Mouse (Mus musculus): ENCODE measurements at regions not wholly inside any gene's neighbourhood (a gene's known extent, or its start where the extent isn't known, plus 50 kb on each side); places are given as distances from the start of the nearest gene placed in this dataset.

- DNase-seq: no peak
These were observed 146.4 kb downstream of the Fndc1 start for GRCm38 (mm10) chr17:7680658-7681057.

GRCm38 (mm10) chr17:7679786-7680185, 147.3 kb downstream of the Fndc1 start:
- no peak for DNase-seq

GRCm38 (mm10) chr17:7678898-7679297, 148.2 kb downstream of the Fndc1 start:
- DNase-seq: no peak

GRCm38 (mm10) chr17:7677796-7678195, 149.3 kb downstream of the Fndc1 start:
- DNase-seq: no peak

- DNase-seq: no peak
These were observed 149.8 kb downstream of the Fndc1 start for GRCm38 (mm10) chr17:7677301-7677700.

GRCm38 (mm10) chr17:7676776-7677175, 150.3 kb downstream of the Fndc1 start:
- no peak for DNase-seq

- no peak for DNase-seq
These were observed 152.6 kb downstream of the Fndc1 start for GRCm38 (mm10) chr17:7674511-7674910.

- no peak for DNase-seq
These were observed 159.3 kb downstream of the Fndc1 start for GRCm38 (mm10) chr17:7667826-7668225.

- DNase-seq: no peak
These were observed 160.2 kb downstream of the Fndc1 start for GRCm38 (mm10) chr17:7666781-7667398.

GRCm38 (mm10) chr17:7666207-7666606, 160.9 kb downstream of the Fndc1 start:
- DNase-seq: no peak

- no peak for DNase-seq
These were observed 161.4 kb downstream of the Fndc1 start for GRCm38 (mm10) chr17:7665686-7666085.

GRCm38 (mm10) chr17:7663896-7664880, 162.9 kb downstream of the Fndc1 start:
- no peak for DNase-seq

- DNase-seq: no peak
These were observed 170.6 kb downstream of the Fndc1 start for GRCm38 (mm10) chr17:7656503-7656902.

GRCm38 (mm10) chr17:7655966-7656365, 171.1 kb downstream of the Fndc1 start:
- no peak for DNase-seq

GRCm38 (mm10) chr17:7654064-7654564, 173.0 kb downstream of the Fndc1 start:
- DNase-seq: no peak

GRCm38 (mm10) chr17:7652037-7652436, 175.1 kb downstream of the Fndc1 start:
- no peak for DNase-seq

GRCm38 (mm10) chr17:7650417-7650816, 176.7 kb downstream of the Fndc1 start:
- no peak for DNase-seq

- DNase-seq: no peak
These were observed 182.1 kb downstream of the Fndc1 start for GRCm38 (mm10) chr17:7644857-7645481.

- no peak for DNase-seq
These were observed 183.5 kb downstream of the Fndc1 start for GRCm38 (mm10) chr17:7643640-7644039.

- no peak for DNase-seq
These were observed 184.6 kb downstream of the Fndc1 start for GRCm38 (mm10) chr17:7642442-7642887.

- DNase-seq: no peak
These were observed 192.8 kb downstream of the Fndc1 start for GRCm38 (mm10) chr17:7634291-7634664.

GRCm38 (mm10) chr17:7633382-7634290, 193.5 kb downstream of the Fndc1 start:
- DNase-seq: no peak
